Mouse (Mus musculus) neural tube, embryonic 13.5 days (tissue): ENCODE data around the gene Ncoa5. TPM values are rescaled to one million over a fixed set of nuclear protein-coding genes. Genes with fewer than 3 reads are reported as not detected.

Experiments
- ATAC-seq: fragments of 200-750 bp; cut with Nextera tagmentation; 2 replicates; pipeline ENCODE4 v1.8.0; 2017; ENCODE audit warnings: low read depth, mild to moderate bottlenecking, moderate TSS enrichment, moderate library complexity
- H3K27ac ChIP-seq: fragments of 300-500 bp; sonication (generic); replicated peaks from 2 replicates; pipeline ENCODE4 v1.5.1; 2015; ENCODE audit warnings: moderate library complexity, mild to moderate bottlenecking, inconsistent platforms
- H3K27me3 ChIP-seq: fragments of 300-500 bp; sonication (generic); 2 replicates; pipeline ENCODE4 v1.6.1; 2015; ENCODE audit warnings: mild to moderate bottlenecking, inconsistent platforms
- H3K36me3 ChIP-seq: fragments of 300-500 bp; sonication (generic); 2 replicates; pipeline ENCODE4 v1.6.1; 2015; ENCODE audit warnings: mild to moderate bottlenecking, inconsistent platforms
- H3K4me1 ChIP-seq: fragments of 300-500 bp; sonication (generic); replicated peaks from 2 replicates; pipeline ENCODE4 v1.6.1; 2015; ENCODE audit warnings: inconsistent platforms
- H3K4me2 ChIP-seq: fragments of 300-500 bp; sonication (generic); 2 replicates; pipeline ENCODE4 v1.6.1; 2015; ENCODE audit warnings: inconsistent platforms, mild to moderate bottlenecking, moderate library complexity
- H3K4me3 ChIP-seq: fragments of 300-500 bp; sonication (generic); 2 replicates; pipeline ENCODE4 v1.5.1; 2015; ENCODE audit warnings: mild to moderate bottlenecking, inconsistent platforms
- H3K9ac ChIP-seq: fragments of 300-500 bp; sonication (generic); 2 replicates; pipeline ENCODE4 v1.6.1; 2015; ENCODE audit warnings: moderate library complexity, mild to moderate bottlenecking, inconsistent platforms
- H3K9me3 ChIP-seq: fragments of 300-500 bp; sonication (generic); 2 replicates; pipeline ENCODE4 v1.6.1; 2016; ENCODE audit warnings: inconsistent platforms
- WGBS: fragments of 180-500 bp; shearing (Covaris S2); methylation state at CpG from one replicate; pipeline ENCODE4 v1.1.7; 2015; 5-methylcytosine and 5-hydroxymethylcytosine counted together
- polyA plus RNA-seq: library from polyadenylated mRNA; unstranded; fragments of >200 nt; fragmentation: Nextera tagmentation; extraction: Ambion mirVana; gene quantifications from 2 replicates; pipeline ENCODE4 v1.2.1, GENCODE M21; 2015

Ncoa5 gene
- polyA plus RNA-seq, 1 experiment from 2014 or later: 97.3 TPM

GRCm38 (mm10) chr2:164950501-164950900 is 84.2 kb downstream of the Ncoa5 start:
- no peak overlapping the region for H3K4me2 ChIP-seq
- H3K9me3 ChIP-seq: no peaks in the 10 kb centered on the region
- no peaks in the 10 kb centered on the region for H3K36me3 ChIP-seq
- no peak for ATAC-seq
- peaks cover 91% of the 10 kb centered on the region for H3K27me3 ChIP-seq
- peaks cover 23% of the 10 kb centered on the region for H3K4me1 ChIP-seq
- H3K9ac ChIP-seq: no peak overlapping the region
- H3K27ac ChIP-seq: no peak overlapping the region
- 32% methylated on average over 13 of the region's 13 CpGs for WGBS
- H3K4me3 ChIP-seq: no peak overlapping the region

Other genes with a start within 250 kb of the Ncoa5 start
- gene Snx21, start 249.0 kb downstream of the Ncoa5 start, polyA plus RNA-seq: 17.1 and 22.9 TPM in 2 replicates
- 20.3 and 21.5 TPM in 2 replicates for gene Acot8, start 230.0 kb downstream of the Ncoa5 start, polyA plus RNA-seq
- gene Zswim3, start 229.8 kb downstream of the Ncoa5 start, polyA plus RNA-seq: 14.2 and 16.7 TPM in 2 replicates
- 22.3 and 23.7 TPM in 2 replicates for gene Zswim1, start 212.2 kb downstream of the Ncoa5 start, polyA plus RNA-seq
- not detected in 2 replicates for gene Spata25, start 206.3 kb downstream of the Ncoa5 start, polyA plus RNA-seq
- 97.5 and 109 TPM in 2 replicates for gene Ctsa, start 202.0 kb downstream of the Ncoa5 start, polyA plus RNA-seq
- 4.9 and 5.4 TPM in 2 replicates for gene Neurl2, start 201.4 kb downstream of the Ncoa5 start, polyA plus RNA-seq
- 126 and 132 TPM in 2 replicates for gene Pltp, start 177.2 kb downstream of the Ncoa5 start, polyA plus RNA-seq
- 80.8 and 93.1 TPM in 2 replicates for gene Pcif1, start 155.6 kb downstream of the Ncoa5 start, polyA plus RNA-seq
- 13.3 and 14.2 TPM in 2 replicates for gene Zfp335, start 123.1 kb downstream of the Ncoa5 start, polyA plus RNA-seq
- 16.9 and 17.1 TPM in 2 replicates for gene Mmp9, start 94.1 kb downstream of the Ncoa5 start, polyA plus RNA-seq
- 20.8 and 21.3 TPM in 2 replicates for gene Slc12a5, start 74.1 kb downstream of the Ncoa5 start, polyA plus RNA-seq
- 7.2 and 8.3 TPM in 2 replicates for gene Cd40, start 20.8 kb upstream of the Ncoa5 start, polyA plus RNA-seq
- gene 1700025C18Rik, start 55.9 kb upstream of the Ncoa5 start, polyA plus RNA-seq: not detected in 2 replicates
- 11.1 and 11.4 TPM in 2 replicates for gene Cdh22, start 200.0 kb upstream of the Ncoa5 start, polyA plus RNA-seq